7 mouse cellular contexts compared by ENCODE assay signal in genomic region chr6:3201107-3201506, GRCm38 (mm10).
A peak's percentile ranks its signal among the peaks of the same experiment; 100 is the strongest.
DNase-seq lines count a peak whose midpoint lies in the region.

No protein-coding gene starts in this region.

- intact Hi-C loops in left cerebral cortex, postnatal 25 days (cut with DNase I) = no loop called here

- DNase-seq in heart, adult 18-20 months = peak; percentile 5 to 25
- DNase-seq in heart, adult 9 months (ENCODE audit: low spot score in 2 of 2) = no peak
- peak; percentile 21 to 60 for DNase-seq in left cerebral cortex, postnatal 25 days (ENCODE audit: low spot score in 2 of 2)
- DNase-seq in left cerebral cortex, adult 8-10 months (ENCODE audit: low spot score in 2 of 2) = no peak
- peak; percentile 7 for DNase-seq in right cerebral cortex, postnatal 4 days
- DNase-seq in right cerebral cortex, postnatal 10 days (ENCODE audit: low spot score in 2 of 2) = no peak
- no peak for DNase-seq in neural tube, embryonic 10.5 days (ENCODE audit: extremely low spot score, low spot score)

Comparison
In these comparisons a context has a peak if more than half of its experiments do, and no peak if none do; other contexts are left out.
1. DNase-seq: peak in heart, adult 18-20 months (2 of 2), left cerebral cortex, postnatal 25 days (2 of 2) and right cerebral cortex, postnatal 4 days (single experiment); none in heart, adult 9 months (0 of 2), left cerebral cortex, adult 8-10 months (0 of 2), right cerebral cortex, postnatal 10 days (0 of 2) and neural tube, embryonic 10.5 days (single experiment).